Mouse (Mus musculus): ENCODE data around the gene Smoc2. TPM values are rescaled to one million over a fixed set of nuclear protein-coding genes. Genes with fewer than 3 reads are reported as not detected.

Smoc2 gene
- polyA plus RNA-seq, 1 experiment from 2014 or later: 4.6 TPM

- WGBS (ENCODE audit: insufficient replicate concordance): 22% methylated on average over 4 of the region's 4 CpGs
- Histone ChIP-seq H3K4me2 (peak overlapping the region; percentile 39), H3K9ac (peak overlapping the region; percentile 39; the same call in 1 of the 2 replicates), H3K4me1 (replicated peaks) (peaks cover 27% of the 10 kb centered on the region), H3K27me3 (0 out of 2 replicates have a peak, but pooled peaks cover 1% of the 10 kb centered on the region), H3K27ac (peak overlapping the region; percentile 55), H3K9me3 (replicated peaks) (no peaks in the 10 kb centered on the region), H3K4me3 (replicated peaks) (peak overlapping the region; percentile 36), H3K36me3 (no peaks in the 10 kb centered on the region)
- DNase-seq (peak; percentile 23), ATAC-seq (ENCODE audit: low read depth) (peak; percentile 92)
Observed at GRCm38 (mm10) chr17:14249595-14249994, 29.7 kb upstream of the Smoc2 start.

GRCm38 (mm10) chr17:14250401-14250800 lies 28.9 kb upstream of the Smoc2 start:
- WGBS (ENCODE audit: insufficient replicate concordance): 68% methylated on average over 8 of the region's 8 CpGs

GRCm38 (mm10) chr17:14252456-14252855 lies 26.9 kb upstream of the Smoc2 start:
- Histone ChIP-seq H3K27me3 (no peaks in the 10 kb centered on the region), H3K4me2 (no peak overlapping the region), H3K9ac (no peak overlapping the region), H3K4me1 (replicated peaks) (peaks cover 42% of the 10 kb centered on the region), H3K36me3 (no peaks in the 10 kb centered on the region), H3K27ac (no peak overlapping the region), H3K4me3 (replicated peaks) (no peak overlapping the region), H3K9me3 (replicated peaks) (no peaks in the 10 kb centered on the region)
- no peak for DNase-seq
- 61% methylated on average over 7 of the region's 7 CpGs for WGBS (ENCODE audit: insufficient replicate concordance)
- no peak for ATAC-seq (ENCODE audit: low read depth)

More at GRCm38 (mm10) chr17:14250401-14250800, 28.9 kb upstream of the Smoc2 start:
- DNase-seq (no peak), ATAC-seq (ENCODE audit: low read depth) (no peak)
- Histone ChIP-seq H3K4me2 (peak overlapping the region; percentile 39), H3K9me3 (replicated peaks) (no peaks in the 10 kb centered on the region), H3K4me3 (replicated peaks) (peak overlapping the region; percentile 36), H3K9ac (peak overlapping the region; percentile 39; the same call in 1 of the 2 replicates), H3K27ac (no peak overlapping the region), H3K27me3 (no peaks in the 10 kb centered on the region), H3K4me1 (replicated peaks) (peaks cover 31% of the 10 kb centered on the region), H3K36me3 (no peaks in the 10 kb centered on the region)

- no peak overlapping the region for H3K9ac ChIP-seq
- DNase-seq (no peak), ATAC-seq (ENCODE audit: low read depth) (no peak)
- no peaks in the 10 kb centered on the region for H3K9me3 ChIP-seq (replicated peaks)
- H3K27ac ChIP-seq: no peak overlapping the region
- H3K4me3 ChIP-seq (replicated peaks): no peak overlapping the region
- peaks cover 48% of the 10 kb centered on the region for H3K4me1 ChIP-seq (replicated peaks)
- H3K27me3 ChIP-seq: no peaks in the 10 kb centered on the region
- no peaks in the 10 kb centered on the region for H3K36me3 ChIP-seq
- H3K4me2 ChIP-seq: no peak overlapping the region
- WGBS (ENCODE audit: insufficient replicate concordance): 75% methylated on average over 5 of the region's 5 CpGs
Observed at GRCm38 (mm10) chr17:14254616-14255015, 24.7 kb upstream of the Smoc2 start.

GRCm38 (mm10) chr17:14257799-14258520 lies 21.3 kb upstream of the Smoc2 start:
- peak overlapping the region; percentile 89 for H3K27ac ChIP-seq
- peaks cover 39% of the 10 kb centered on the region for H3K4me1 ChIP-seq (replicated peaks)
- no peaks in the 10 kb centered on the region for H3K9me3 ChIP-seq (replicated peaks)
- H3K9ac ChIP-seq: peak overlapping the region; percentile 56
- DNase-seq: peak; percentile 34
- H3K4me3 ChIP-seq (replicated peaks): peak overlapping the region; percentile 29
- H3K36me3 ChIP-seq: no peaks in the 10 kb centered on the region
- H3K27me3 ChIP-seq: no peaks in the 10 kb centered on the region
- H3K4me2 ChIP-seq: peak overlapping the region; percentile 46
- WGBS (ENCODE audit: insufficient replicate concordance): 43% methylated on average over 7 of the region's 7 CpGs
- peak; percentile 96 for ATAC-seq (ENCODE audit: low read depth)

- H3K27me3 ChIP-seq: no peaks in the 10 kb centered on the region
- ATAC-seq (ENCODE audit: low read depth) (0 out of 2 replicates have a peak, but pooled peaks have one; percentile 19), DNase-seq (no peak)
- H3K36me3 ChIP-seq: no peaks in the 10 kb centered on the region
- peak overlapping the region; percentile 89 for H3K27ac ChIP-seq
- peak overlapping the region; percentile 46 for H3K4me2 ChIP-seq
- H3K9me3 ChIP-seq (replicated peaks): no peaks in the 10 kb centered on the region
- H3K4me3 ChIP-seq (replicated peaks): 0 out of 2 replicates have a peak overlapping the region, but pooled peaks have one; percentile 4
- H3K4me1 ChIP-seq (replicated peaks): peaks cover 35% of the 10 kb centered on the region
- WGBS (ENCODE audit: insufficient replicate concordance): 33% methylated on average over 6 of the region's 6 CpGs
- peak overlapping the region; percentile 26; the same call in 1 of the 2 replicates for H3K9ac ChIP-seq
Observed at GRCm38 (mm10) chr17:14258906-14259305, 20.4 kb upstream of the Smoc2 start.

GRCm38 (mm10) chr17:14260966-14261365 lies 18.3 kb upstream of the Smoc2 start:
- H3K9me3 ChIP-seq (replicated peaks): no peaks in the 10 kb centered on the region
- DNase-seq: no peak
- H3K4me3 ChIP-seq (replicated peaks): no peak overlapping the region
- WGBS (ENCODE audit: insufficient replicate concordance): 67% methylated on average over 3 of the region's 3 CpGs
- no peak overlapping the region for H3K4me2 ChIP-seq
- H3K4me1 ChIP-seq (replicated peaks): peaks cover 23% of the 10 kb centered on the region
- H3K27ac ChIP-seq: no peak overlapping the region
- no peaks in the 10 kb centered on the region for H3K36me3 ChIP-seq
- ATAC-seq (ENCODE audit: low read depth): no peak
- no peaks in the 10 kb centered on the region for H3K27me3 ChIP-seq
- H3K9ac ChIP-seq: no peak overlapping the region

GRCm38 (mm10) chr17:14262217-14262616 lies 17.1 kb upstream of the Smoc2 start:
- Histone ChIP-seq H3K9ac (no peak overlapping the region), H3K9me3 (replicated peaks) (no peaks in the 10 kb centered on the region), H3K27me3 (no peaks in the 10 kb centered on the region), H3K4me1 (replicated peaks) (peaks cover 17% of the 10 kb centered on the region), H3K4me3 (replicated peaks) (no peak overlapping the region), H3K27ac (no peak overlapping the region), H3K4me2 (no peak overlapping the region), H3K36me3 (no peaks in the 10 kb centered on the region)
- DNase-seq: no peak
- WGBS (ENCODE audit: insufficient replicate concordance): 68% methylated on average over 10 of the region's 10 CpGs
- no peak for ATAC-seq (ENCODE audit: low read depth)

- Histone ChIP-seq H3K27me3 (no peaks in the 10 kb centered on the region), H3K9me3 (replicated peaks) (no peaks in the 10 kb centered on the region), H3K27ac (no peak overlapping the region), H3K4me2 (peak overlapping the region; percentile 6; the same call in 1 of the 2 replicates), H3K4me3 (replicated peaks) (no peak overlapping the region), H3K36me3 (no peaks in the 10 kb centered on the region), H3K4me1 (replicated peaks) (peaks cover 14% of the 10 kb centered on the region; the same call in 1 of the 2 replicates), H3K9ac (no peak overlapping the region)
- WGBS (ENCODE audit: insufficient replicate concordance): 60% methylated on average over 4 of the region's 4 CpGs
- DNase-seq: no peak
- no peak for ATAC-seq (ENCODE audit: low read depth)
Observed at GRCm38 (mm10) chr17:14268001-14268400, 11.3 kb upstream of the Smoc2 start.

- DNase-seq: no peak
- H3K4me2 ChIP-seq: no peak overlapping the region
- H3K4me1 ChIP-seq (replicated peaks): no peaks in the 10 kb centered on the region
- H3K27ac ChIP-seq: no peak overlapping the region
- 61% methylated on average over 6 of the region's 6 CpGs for WGBS (ENCODE audit: insufficient replicate concordance)
- no peak for ATAC-seq (ENCODE audit: low read depth)
- H3K9me3 ChIP-seq (replicated peaks): no peaks in the 10 kb centered on the region
- no peak overlapping the region for H3K4me3 ChIP-seq (replicated peaks)
- H3K36me3 ChIP-seq: no peaks in the 10 kb centered on the region
- peaks cover 17% of the 10 kb centered on the region for H3K27me3 ChIP-seq
- no peak overlapping the region for H3K9ac ChIP-seq
Observed at GRCm38 (mm10) chr17:14273386-14273785, 5.9 kb upstream of the Smoc2 start.

GRCm38 (mm10) chr17:14277310-14277709 lies 2.0 kb upstream of the Smoc2 start:
- no peaks in the 10 kb centered on the region for H3K9me3 ChIP-seq (replicated peaks)
- H3K36me3 ChIP-seq: no peaks in the 10 kb centered on the region
- no peak overlapping the region for H3K27ac ChIP-seq
- no peak overlapping the region for H3K9ac ChIP-seq
- no peaks in the 10 kb centered on the region for H3K4me1 ChIP-seq (replicated peaks)
- DNase-seq (no peak), ATAC-seq (ENCODE audit: low read depth) (no peak)
- H3K4me3 ChIP-seq (replicated peaks): no peak overlapping the region
- H3K4me2 ChIP-seq: no peak overlapping the region
- H3K27me3 ChIP-seq: peaks cover 56% of the 10 kb centered on the region
- WGBS (ENCODE audit: insufficient replicate concordance): 66% methylated on average over 7 of the region's 7 CpGs

- Histone ChIP-seq H3K27ac (no peak overlapping the region), H3K9ac (no peak overlapping the region), H3K36me3 (no peaks in the 10 kb centered on the region), H3K27me3 (peaks cover 71% of the 10 kb centered on the region), H3K9me3 (replicated peaks) (no peaks in the 10 kb centered on the region), H3K4me1 (replicated peaks) (no peaks in the 10 kb centered on the region), H3K4me3 (replicated peaks) (peak overlapping the region; percentile 43), H3K4me2 (peak overlapping the region; percentile 51)
- no peak for DNase-seq
- ATAC-seq (ENCODE audit: low read depth): no peak
- under 1% methylated on average over 10 of the region's 10 CpGs for WGBS (ENCODE audit: insufficient replicate concordance)
Observed at GRCm38 (mm10) chr17:14279966-14280300, 627 bp downstream of the Smoc2 start.
